In the genomic region with DNA sequence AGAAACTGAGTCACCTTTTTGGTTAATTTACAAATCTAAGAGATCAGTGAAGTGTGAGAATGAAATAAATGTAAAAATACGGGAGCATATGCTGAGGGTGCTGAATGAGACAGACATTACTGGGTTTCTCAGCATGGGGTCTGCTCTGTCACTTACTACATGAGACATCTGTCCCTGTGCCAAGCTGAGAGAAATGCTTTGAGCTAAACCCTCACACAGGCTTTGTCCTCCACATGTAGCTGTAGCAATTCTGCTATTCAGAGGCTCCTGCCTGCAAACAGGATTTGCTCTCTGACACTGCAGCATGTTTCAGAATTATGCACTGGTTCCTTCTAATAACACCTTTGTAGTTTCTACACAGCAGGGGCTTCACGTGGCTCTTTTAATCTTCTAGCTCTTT, we compare ENCODE assay signal across 15 mouse cellular contexts.
A peak's percentile ranks its signal among the peaks of the same experiment; 100 is the strongest.
DNase-seq lines count a peak whose midpoint lies in the region; ATAC-seq and TF ChIP-seq lines count a peak whose summit lies in the region.
"Had no signal": no experiment of that assay in that cellular context is flagged by ENCODE, and none has a peak within 500 bp of the region (broad histone marks: within the 10 kb centered on the region; RNA-seq: fewer than 3 reads in every experiment).

No protein-coding gene starts in this region.

- H3K27me3 ChIP-seq in lung, embryonic 14.5 days (ENCODE audit: insufficient read depth, low read length) = no peaks in the 10 kb centered on the region
- H3K27me3 ChIP-seq in forebrain, embryonic 13.5 days = no peaks in the 10 kb centered on the region
- no peaks in the 10 kb centered on the region for H3K27me3 ChIP-seq in midbrain, embryonic 15.5 days (replicated peaks)
- no peaks in the 10 kb centered on the region for H3K27me3 ChIP-seq in limb, embryonic 10.5 days (ENCODE audit: low read depth, poor library complexity, severe bottlenecking)

- H3K27ac ChIP-seq in lung, embryonic 14.5 days (ENCODE audit: low read depth) = no peak overlapping the region
- H3K27ac ChIP-seq in forebrain, embryonic 13.5 days = peak overlapping the region; percentile 84
- H3K27ac ChIP-seq in midbrain, embryonic 15.5 days = peak overlapping the region; percentile 48
- H3K27ac ChIP-seq in limb, embryonic 10.5 days = no peak overlapping the region
- H3K27ac ChIP-seq: heart, adult 2 months had no signal

- no peak overlapping the region for H3K4me2 ChIP-seq in lung, embryonic 14.5 days
- H3K4me2 ChIP-seq in forebrain, embryonic 13.5 days = no peak overlapping the region
- H3K4me2 ChIP-seq in midbrain, embryonic 15.5 days = no peak overlapping the region

- TF ChIP-seq CTCF in lung, embryonic 14.5 days (IDR thresholded peaks at IDR 0.05; ENCODE audit: low read depth) = no peak

- no peak overlapping the region for H3K9ac ChIP-seq in lung, embryonic 14.5 days
- H3K9ac ChIP-seq in forebrain, embryonic 13.5 days = no peak overlapping the region
- H3K9ac ChIP-seq in midbrain, embryonic 15.5 days = no peak overlapping the region

- ATAC-seq in lung, embryonic 14.5 days (ENCODE audit: insufficient read depth) = no peak
- ATAC-seq in forebrain, embryonic 13.5 days = peak; percentile 88
- ATAC-seq in midbrain, embryonic 15.5 days (replicated peaks) = peak; percentile 81
- ATAC-seq: lung, postnatal 0 days had no signal

- no peak overlapping the region for H3K4me3 ChIP-seq in lung, embryonic 14.5 days (ENCODE audit: low read depth, low read length)
- no peak overlapping the region for H3K4me3 ChIP-seq in forebrain, embryonic 13.5 days
- no peak overlapping the region for H3K4me3 ChIP-seq in midbrain, embryonic 15.5 days
- no peak overlapping the region for H3K4me3 ChIP-seq in limb, embryonic 10.5 days
- H3K4me3 ChIP-seq: heart, adult 2 months had no signal

- no peaks in the 10 kb centered on the region for H3K36me3 ChIP-seq in lung, embryonic 14.5 days (ENCODE audit: insufficient read depth)
- no peaks in the 10 kb centered on the region for H3K36me3 ChIP-seq in forebrain, embryonic 13.5 days (ENCODE audit: poor library complexity, severe bottlenecking)
- H3K36me3 ChIP-seq in midbrain, embryonic 15.5 days (replicated peaks) = no peaks in the 10 kb centered on the region
- H3K36me3 ChIP-seq in limb, embryonic 10.5 days = no peaks in the 10 kb centered on the region

- H3K9me3 ChIP-seq in lung, embryonic 14.5 days (ENCODE audit: low read depth, low read length) = no peaks in the 10 kb centered on the region
- no peaks in the 10 kb centered on the region for H3K9me3 ChIP-seq in forebrain, embryonic 13.5 days (replicated peaks)
- no peaks in the 10 kb centered on the region for H3K9me3 ChIP-seq in midbrain, embryonic 15.5 days
- no peaks in the 10 kb centered on the region for H3K9me3 ChIP-seq in limb, embryonic 10.5 days (replicated peaks)

- DNase-seq in cerebellum, postnatal 25 days = peak; percentile 27 to 57
- no peak for DNase-seq in cerebellum, adult 9-11 months
- DNase-seq in lung, embryonic 14.5 days = peak; percentile 52
- DNase-seq in lung, postnatal 36 days = no peak
- no peak for DNase-seq in heart, adult 8-10 months (ENCODE audit: low spot score)
- DNase-seq in limb, embryonic 10.5 days (ENCODE audit: low spot score) = no peak
- DNase-seq: adrenal gland, postnatal 25 days; B cell, adult 2 months; heart, adult 2 months; kidney, postnatal 10 days; liver; thymus, postnatal 4 days had no signal

- no peaks in the 10 kb centered on the region for H3K4me1 ChIP-seq in lung, embryonic 14.5 days (ENCODE audit: insufficient read depth)
- peaks cover 26% of the 10 kb centered on the region for H3K4me1 ChIP-seq in forebrain, embryonic 13.5 days
- peaks cover 22% of the 10 kb centered on the region for H3K4me1 ChIP-seq in midbrain, embryonic 15.5 days
- no peaks in the 10 kb centered on the region for H3K4me1 ChIP-seq in limb, embryonic 10.5 days

- WGBS in lung, embryonic 14.5 days = 47% methylated on average over 2 of the region's 2 CpGs
- 21% methylated on average over 2 of the region's 2 CpGs for WGBS in forebrain, embryonic 13.5 days
- WGBS in midbrain, embryonic 15.5 days = 23% methylated on average over 2 of the region's 2 CpGs
- WGBS in limb, embryonic 10.5 days = 72% methylated on average over 2 of the region's 2 CpGs

Comparison
In these comparisons a context has a peak if more than half of its experiments do, and no peak if none do; other contexts are left out.
1. DNase-seq: peak in cerebellum, postnatal 25 days (2 of 2) and lung, embryonic 14.5 days (single experiment); none in cerebellum, adult 9-11 months (single experiment), lung, postnatal 36 days (single experiment), heart, adult 8-10 months (single experiment) and limb, embryonic 10.5 days (single experiment).
2. H3K27ac ChIP-seq: peak in forebrain, embryonic 13.5 days (single experiment) and midbrain, embryonic 15.5 days (single experiment); none in lung, embryonic 14.5 days (single experiment) and limb, embryonic 10.5 days (single experiment).